23 mouse cellular contexts compared by ENCODE assay signal in genomic region chr1:131822856-131823492, GRCm38 (mm10). TPM values are rescaled to one million over a fixed set of nuclear protein-coding genes. Genes with fewer than 3 reads are reported as not detected.
DNase-seq lines count a peak whose midpoint lies in the region; ATAC-seq and TF ChIP-seq lines count a peak whose summit lies in the region.
"Had no signal": no experiment of that assay in that cellular context is flagged by ENCODE, and none has a peak within 500 bp of the region (broad histone marks: within the 10 kb centered on the region; RNA-seq: fewer than 3 reads in every experiment).

No protein-coding gene starts in this region.

- H3K4me1 ChIP-seq in midbrain, embryonic 11.5 days (ENCODE audit: control insufficient read depth, insufficient read depth, low read length): peaks cover 4% of the 10 kb centered on the region; the same call in 1 of the 2 replicates
- H3K4me1 ChIP-seq in midbrain, embryonic 14.5 days (ENCODE audit: control insufficient read depth, insufficient read depth, low read length): 0 out of 2 replicates have a peak, but pooled peaks cover 5% of the 10 kb centered on the region
- H3K4me1 ChIP-seq in CH12.LX (ENCODE audit: control insufficient read depth in 1 of 2, insufficient read depth in 2 of 2) (peaks cover 15 to 68% of the 10 kb centered on the region in 2 experiments), E14TG2a.4 (replicated peaks; ENCODE audit: low read depth, low read length) (peaks cover 80% of the 10 kb centered on the region)

- dilution Hi-C loops in CH12.LX (cut with MboI; ENCODE audit: extremely low pct_ligation_motif_present, extremely low pct_unique_long_range_greater_than_20kb, low sequenced_read_pairs): no loop called here

- no peaks in the 10 kb centered on the region for H3K79me2 ChIP-seq in CH12.LX (replicated peaks; ENCODE audit: control insufficient read depth, extremely low read depth, insufficient read depth, poor library complexity, severe bottlenecking)

- WGBS in midbrain, embryonic 11.5 days: 95% methylated on average over 1 of the region's 1 CpGs
- WGBS in midbrain, embryonic 14.5 days: 94% methylated on average over 1 of the region's 1 CpGs

- TF ChIP-seq RAD21 in CH12.LX (IDR thresholded peaks at IDR 0.05; ENCODE audit: low read depth, low read length): no peak

- no peak overlapping the region for H3K27ac ChIP-seq in midbrain, embryonic 11.5 days (ENCODE audit: low read depth, low read length)
- no peak overlapping the region for H3K27ac ChIP-seq in midbrain, embryonic 14.5 days (replicated peaks; ENCODE audit: low read depth, low read length)
- peak overlapping the region; percentile 50; the same call in 1 of the 2 replicates for H3K27ac ChIP-seq in CH12.LX (ENCODE audit: insufficient read depth, low read depth)

- peak; percentile 59 for DNase-seq in midbrain, embryonic 11.5 days (ENCODE audit: low spot score, missing footprints)
- no peak for DNase-seq in midbrain, embryonic 14.5 days
- DNase-seq in A20 (ENCODE audit: low read depth, low spot score) (peak; percentile 73), CH12.LX (ENCODE audit: extremely low read depth) (peak; percentile 60)
- DNase-seq in lung, postnatal 25 days (ENCODE audit: low spot score): no peak
- no peak for DNase-seq in kidney, adult 11 months
- DNase-seq in cerebellum, adult 11 months: no peak
- DNase-seq: adrenal gland, adult 8-10 months; adrenal gland, postnatal 10 days; adrenal gland, postnatal 25 days; adrenal gland, postnatal 36 days; B cell, adult 2 months; cerebellum, adult 11-12 months; cerebellum, adult 18-20 months; cerebellum, adult 2 months; cerebellum, adult 8-10 months; cerebellum, adult 9-10 months had no signal

- H3K4me3 ChIP-seq in midbrain, embryonic 11.5 days (ENCODE audit: low read depth, low read length): no peak overlapping the region
- H3K4me3 ChIP-seq in midbrain, embryonic 14.5 days (replicated peaks; ENCODE audit: low read depth, low read length): no peak overlapping the region
- H3K4me3 ChIP-seq in CH12.LX (replicated peaks in 1 of 3; ENCODE audit: low read depth in 2 of 3, low read length in 2 of 3, poor library complexity in 1 of 3): no peak overlapping the region
- H3K4me3 ChIP-seq in E14TG2a.4 (replicated peaks; ENCODE audit: low read length): 0 out of 2 replicates have a peak overlapping the region, but pooled peaks have one; percentile 32

- TF ChIP-seq CTCF in CH12.LX (conservative IDR thresholded peaks at IDR 0.05 in 1 of 2, IDR thresholded peaks at IDR 0.05 in 1 of 2; ENCODE audit: low read depth in 2 of 2, low read length in 2 of 2) (no peak), E14TG2a.4 (conservative IDR thresholded peaks at IDR 0.05; ENCODE audit: low read length) (no peak)

- ATAC-seq in midbrain, embryonic 11.5 days (ENCODE audit: low FRiP score): no peak
- no peak for ATAC-seq in midbrain, embryonic 14.5 days (ENCODE audit: low FRiP score, low TSS enrichment)
- ATAC-seq: activated CD4-positive, CD25-positive, alpha-beta regulatory T cell, adult 4 months; CD4-positive, CD25-positive, alpha-beta regulatory T cell, adult 4 months; Patski had no signal

- peak; percentile 25 for TF ChIP-seq EP300 in CH12.LX (IDR thresholded peaks at IDR 0.05; ENCODE audit: low read length)

- H3K27me3 ChIP-seq in midbrain, embryonic 11.5 days (ENCODE audit: control insufficient read depth, insufficient read depth, low read length): 0 out of 2 replicates have a peak, but pooled peaks cover 2% of the 10 kb centered on the region
- H3K27me3 ChIP-seq in midbrain, embryonic 14.5 days (ENCODE audit: control insufficient read depth, insufficient read depth, low read length): no peaks in the 10 kb centered on the region
- peaks cover 2% of the 10 kb centered on the region for H3K27me3 ChIP-seq in CH12.LX (replicated peaks)
- no peaks in the 10 kb centered on the region for H3K27me3 ChIP-seq in E14TG2a.4 (ENCODE audit: insufficient read depth, low read length)

- H3K9me3 ChIP-seq in midbrain, embryonic 11.5 days (ENCODE audit: control insufficient read depth, low read length): no peaks in the 10 kb centered on the region
- H3K9me3 ChIP-seq in midbrain, embryonic 14.5 days (ENCODE audit: control insufficient read depth, low read length): no peaks in the 10 kb centered on the region
- H3K9me3 ChIP-seq in CH12.LX (replicated peaks; ENCODE audit: low read length) (peaks cover 7% of the 10 kb centered on the region), E14TG2a.4 (ENCODE audit: low read length) (0 out of 2 replicates have a peak, but pooled peaks cover 4% of the 10 kb centered on the region)
- H3K9me3 ChIP-seq: G1E had no signal

- in situ Hi-C loops in CH12.LX (cut with MboI; ENCODE audit: low pct_ligation_motif_present, low pct_unique_long_range_greater_than_20kb, low sequenced_read_pairs): no loop called here

- no peak overlapping the region for H3K9ac ChIP-seq in midbrain, embryonic 11.5 days (ENCODE audit: low read length)
- H3K9ac ChIP-seq in midbrain, embryonic 14.5 days (replicated peaks; ENCODE audit: low read length): no peak overlapping the region
- H3K9ac ChIP-seq in CH12.LX (ENCODE audit: insufficient read depth, low read depth): no peak overlapping the region

- H3K4me2 ChIP-seq in midbrain, embryonic 11.5 days: no peak overlapping the region
- H3K4me2 ChIP-seq in midbrain, embryonic 14.5 days (ENCODE audit: low read length): no peak overlapping the region
- H3K4me2 ChIP-seq in CH12.LX (ENCODE audit: insufficient read depth, low read depth, poor library complexity, severe bottlenecking): peak overlapping the region; percentile 17

- H3K36me3 ChIP-seq in midbrain, embryonic 11.5 days (ENCODE audit: control insufficient read depth, insufficient read depth, low read length): no peaks in the 10 kb centered on the region
- no peaks in the 10 kb centered on the region for H3K36me3 ChIP-seq in midbrain, embryonic 14.5 days (ENCODE audit: control insufficient read depth, insufficient read depth, low read length)
- H3K36me3 ChIP-seq in CH12.LX (replicated peaks in 1 of 2; ENCODE audit: control insufficient read depth in 1 of 2, insufficient read depth in 1 of 2, low read length in 1 of 2) (no peaks in the 10 kb centered on the region), E14TG2a.4 (ENCODE audit: insufficient read depth, low read length) (no peaks in the 10 kb centered on the region)
- H3K36me3 ChIP-seq: G1E had no signal

- TF ChIP-seq POLR2A in CH12.LX (IDR thresholded peaks at IDR 0.05; ENCODE audit: low read depth, low read length): no peak

TF ChIP-seq in CH12.LX, 34 proteins besides CTCF, POLR2A, EP300 and RAD21:
- no peak for TF ChIP-seq SMC3 (IDR thresholded peaks at IDR 0.05; ENCODE audit: low read depth, low read length)
- TF ChIP-seq HCFC1 (IDR thresholded peaks at IDR 0.05; ENCODE audit: low read depth, low read length): no peak
- TF ChIP-seq MYC (IDR thresholded peaks at IDR 0.05; ENCODE audit: low read depth, low read length): 0 out of 2 replicates have a peak, but pooled peaks have one; percentile 12
- no peak for TF ChIP-seq USF2 (conservative IDR thresholded peaks at IDR 0.05; ENCODE audit: low read depth, low read length)
- no peak for TF ChIP-seq MAFK (IDR thresholded peaks at IDR 0.05; ENCODE audit: insufficient replicate concordance, low read length)
- TF ChIP-seq MXI1 (IDR thresholded peaks at IDR 0.05; ENCODE audit: low read depth, low read length): peak; percentile 53
- peak; percentile 93 for TF ChIP-seq ZNF384 (IDR thresholded peaks at IDR 0.05; ENCODE audit: low read depth, low read length)
- no peak for TF ChIP-seq ELF1 (IDR thresholded peaks at IDR 0.05; ENCODE audit: low read depth, low read length)
- TF ChIP-seq ETS1 (conservative IDR thresholded peaks at IDR 0.05; ENCODE audit: low read depth, low read length): peak; percentile 38
- 0 out of 2 replicates have a peak, but pooled peaks have one; percentile 28 for TF ChIP-seq JUND (conservative IDR thresholded peaks at IDR 0.05; ENCODE audit: low read depth, low read length)
- TF ChIP-seq UBTF (IDR thresholded peaks at IDR 0.05; ENCODE audit: low read depth, low read length): 0 out of 2 replicates have a peak, but pooled peaks have one; percentile 56
- 0 out of 2 replicates have a peak, but pooled peaks have one; percentile 44 for TF ChIP-seq SIN3A (IDR thresholded peaks at IDR 0.05; ENCODE audit: low read length)
- no peak for TF ChIP-seq PAX5 (IDR thresholded peaks at IDR 0.05; ENCODE audit: low read length)
- 0 out of 2 replicates have a peak, but pooled peaks have one; percentile 32 for TF ChIP-seq IRF4 (IDR thresholded peaks at IDR 0.05; ENCODE audit: low read depth, low read length)
- TF ChIP-seq CHD1 (IDR thresholded peaks at IDR 0.05; ENCODE audit: low read depth, low read length): no peak
- no peak for TF ChIP-seq POLR2AphosphoS2 (IDR thresholded peaks at IDR 0.05; ENCODE audit: low read depth, low read length)
- TF ChIP-seq BHLHE40 (IDR thresholded peaks at IDR 0.05; ENCODE audit: low read depth, low read length): peak; percentile 20; the same call in 1 of the 2 replicates
- no peak for TF ChIP-seq TBP (conservative IDR thresholded peaks at IDR 0.05; ENCODE audit: low read depth, low read length)

RNA-seq across cellular contexts. Expression of gene Slc41a1, which starts 4.3 kb away (rescaled TPM):
- 10.0 and 11.4 TPM in 2 replicates for polyA plus RNA-seq in midbrain, embryonic 11.5 days (2014; fragmentation: Nextera tagmentation; extraction: Ambion mirVana)
- 7.5 and 12.9 TPM in 2 replicates for polyA plus RNA-seq in midbrain, embryonic 14.5 days (2014; fragmentation: Nextera tagmentation; extraction: Ambion mirVana)
- total RNA-seq in CH12.LX (2012; rRNA removed): 8.8 and 10.4 TPM in 2 replicates
- 5.2 and 6.3 TPM in 2 replicates for total RNA-seq in CH12.LX (2014; rRNA removed)
- polyA plus RNA-seq in CH12.LX (2012; ENCODE audit: insufficient read length, low read depth): 9.4 and 10.7 TPM in 2 replicates

RNA-seq across cellular contexts. Expression of gene Pm20d1, which starts 25.8 kb away (rescaled TPM):
- 0.82 and 1.5 TPM in 2 replicates for polyA plus RNA-seq in midbrain, embryonic 11.5 days (2014; fragmentation: Nextera tagmentation; extraction: Ambion mirVana)
- polyA plus RNA-seq in midbrain, embryonic 14.5 days (2014; fragmentation: Nextera tagmentation; extraction: Ambion mirVana): 0.09 and 0.20 TPM in 2 replicates
- total RNA-seq in CH12.LX (2012; rRNA removed): 0.17 and 0.29 TPM in 2 replicates
- total RNA-seq in CH12.LX (2014; rRNA removed): 0.09 and 0.21 TPM in 2 replicates
- 0.19 and 0.53 TPM in 2 replicates for polyA plus RNA-seq in CH12.LX (2012; ENCODE audit: insufficient read length, low read depth)
- total RNA-seq: MEL had no signal
- polyA plus RNA-seq: activated CD4-positive, CD25-positive, alpha-beta regulatory T cell, adult 4 months; G1E; Patski had no signal

RNA-seq across cellular contexts. Expression of gene Rab29, which starts 44.0 kb away (rescaled TPM):
- 12.5 and 15.0 TPM in 2 replicates for polyA plus RNA-seq in midbrain, embryonic 11.5 days (2014; fragmentation: Nextera tagmentation; extraction: Ambion mirVana)
- 3.7 and 8.8 TPM in 2 replicates for polyA plus RNA-seq in midbrain, embryonic 14.5 days (2014; fragmentation: Nextera tagmentation; extraction: Ambion mirVana)
- 10.8 and 11.5 TPM in 2 replicates for total RNA-seq in CH12.LX (2012; rRNA removed)
- 16.4 and 17.8 TPM in 2 replicates for total RNA-seq in CH12.LX (2014; rRNA removed)
- polyA plus RNA-seq in CH12.LX (2012; ENCODE audit: insufficient read length, low read depth): 14.8 and 15.6 TPM in 2 replicates
- total RNA-seq: G1E had no signal
- polyA plus RNA-seq: G1E had no signal

Comparison
In these comparisons a context has a peak if more than half of its experiments do, and no peak if none do; other contexts are left out.
1. DNase-seq: peak in midbrain, embryonic 11.5 days (single experiment), A20 (single experiment) and CH12.LX (single experiment); none in midbrain, embryonic 14.5 days (single experiment), lung, postnatal 25 days (single experiment), kidney, adult 11 months (single experiment) and cerebellum, adult 11 months (single experiment).